Mouse (Mus musculus): Measurements from ENCODE around the gene Serpinb3d.
"Not testable (repeated sequence)": the region's sequence is repeated elsewhere in the genome, so short reads cannot be mapped to it uniquely, and the experiment has no call there.

The Serpinb3d gene

DNA sequence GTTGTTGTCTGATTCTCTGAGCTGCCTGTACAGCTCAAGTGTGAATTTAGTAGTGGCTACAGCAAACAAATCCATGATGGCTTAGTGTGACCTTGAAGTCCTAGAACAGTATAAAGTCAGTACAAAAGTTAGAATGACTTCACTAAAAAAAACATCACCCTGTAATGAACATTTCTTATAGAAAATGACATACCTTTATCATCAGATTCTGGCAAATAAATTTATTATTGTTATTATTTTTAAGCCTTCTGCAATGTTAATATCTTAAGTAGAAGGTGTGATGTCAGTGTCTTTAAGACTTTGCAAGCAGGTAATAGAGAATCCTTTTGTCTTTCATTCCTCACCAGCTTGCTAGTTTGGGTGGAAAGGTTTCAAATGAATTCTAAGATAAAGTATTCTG, at the start of gene Serpinb3d:
TSS of gene Serpinb3d (minus strand) at position 101 of the 400 bp plus-strand sequence.
- in situ Hi-C loops (cut with MboI; ENCODE audit: low pct_unique_long_range_greater_than_20kb in 1 of 2, low sequenced_read_pairs in 2 of 2, unreplicated experiment in 1 of 2) = no loop called here

DNA sequence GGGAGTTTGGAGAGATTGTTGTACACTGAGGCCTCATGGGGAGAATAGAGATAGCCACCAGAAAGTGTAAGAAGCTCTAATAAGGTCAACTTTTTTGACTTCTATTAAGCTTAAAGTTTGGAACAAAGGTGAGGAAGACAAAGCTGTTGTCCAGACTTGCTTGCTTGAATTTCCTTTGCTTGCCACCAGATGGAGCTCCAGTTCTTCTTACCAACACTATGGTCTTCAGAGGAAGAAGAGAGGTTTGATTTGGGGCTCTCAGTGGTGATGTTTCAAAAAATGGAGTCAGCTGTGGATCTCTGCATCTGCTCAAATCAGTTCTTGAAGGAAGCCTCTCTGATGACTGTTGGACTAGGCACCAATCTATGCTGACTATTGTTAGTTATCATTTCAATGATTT, 44.1 kb upstream of the Serpinb3d start:
- in situ Hi-C loops (cut with MboI; ENCODE audit: low pct_unique_long_range_greater_than_20kb in 1 of 2, low sequenced_read_pairs in 2 of 2, unreplicated experiment in 1 of 2) = not testable (repeated sequence)

DNA sequence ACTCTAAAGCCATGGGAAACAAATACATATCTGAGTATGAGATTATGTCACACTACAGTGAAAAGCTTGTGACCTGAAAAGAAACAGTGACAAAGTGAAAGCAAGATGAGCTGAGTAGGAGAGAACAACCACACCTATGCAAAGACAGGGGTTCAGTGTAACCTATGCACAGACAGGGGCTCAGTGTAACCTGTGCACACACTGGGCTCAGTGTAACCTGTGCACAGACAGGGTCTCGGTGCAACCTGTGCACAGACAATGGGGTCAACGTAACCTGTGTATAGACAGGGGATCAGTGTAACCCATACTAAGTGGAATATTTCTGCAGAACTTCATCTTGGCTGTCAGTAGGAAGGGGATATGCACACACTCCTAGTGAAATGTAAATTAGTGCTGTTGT, 15.1 kb upstream of the Serpinb3d start:
- in situ Hi-C loops (cut with MboI; ENCODE audit: low pct_unique_long_range_greater_than_20kb in 1 of 2, low sequenced_read_pairs in 2 of 2, unreplicated experiment in 1 of 2) = no loop called here

DNA sequence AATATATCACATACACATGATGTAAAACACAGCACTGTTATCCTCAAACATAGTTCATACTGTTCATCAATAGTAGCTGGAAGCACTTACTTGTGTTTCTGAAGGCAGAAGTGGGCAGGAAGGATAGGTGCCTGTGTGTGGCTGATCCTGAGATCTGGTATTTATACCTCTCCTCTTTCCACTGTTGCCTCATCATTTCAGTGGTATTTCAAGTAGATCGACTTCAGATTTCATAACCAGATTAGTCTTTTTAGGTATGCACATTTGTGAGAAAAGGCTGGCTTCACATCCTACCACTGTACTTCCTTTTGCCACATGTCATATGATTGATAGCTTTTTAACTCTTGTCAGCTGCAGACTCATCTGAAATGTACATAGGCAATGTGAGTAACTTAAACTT, 31.1 kb downstream of the Serpinb3d start, which contains the start of gene Serpinb3a:
TSS of gene Serpinb3a (minus strand) at position 101 of the 400 bp plus-strand sequence.
- in situ Hi-C loops (cut with MboI; ENCODE audit: low pct_unique_long_range_greater_than_20kb in 1 of 2, low sequenced_read_pairs in 2 of 2, unreplicated experiment in 1 of 2) = no loop called here

- in situ Hi-C loops (cut with MboI; ENCODE audit: low pct_unique_long_range_greater_than_20kb in 1 of 2, low sequenced_read_pairs in 2 of 2, unreplicated experiment in 1 of 2) = not testable (repeated sequence)
These were observed 49.1 kb downstream of the Serpinb3d start for GRCm38 (mm10) chr1:107034236-107034635.

Data from mouse embryonic stem cell (cell line).